Mouse (Mus musculus): Measurements from ENCODE around the gene Thnsl2. TPM values are rescaled to one million over a fixed set of nuclear protein-coding genes. Genes with fewer than 3 reads are reported as not detected.

Thnsl2 gene
- polyA plus RNA-seq (2014; fragmentation: Nextera tagmentation; extraction: Ambion mirVana): 21.4 and 25.7 TPM in 2 replicates

DNA sequence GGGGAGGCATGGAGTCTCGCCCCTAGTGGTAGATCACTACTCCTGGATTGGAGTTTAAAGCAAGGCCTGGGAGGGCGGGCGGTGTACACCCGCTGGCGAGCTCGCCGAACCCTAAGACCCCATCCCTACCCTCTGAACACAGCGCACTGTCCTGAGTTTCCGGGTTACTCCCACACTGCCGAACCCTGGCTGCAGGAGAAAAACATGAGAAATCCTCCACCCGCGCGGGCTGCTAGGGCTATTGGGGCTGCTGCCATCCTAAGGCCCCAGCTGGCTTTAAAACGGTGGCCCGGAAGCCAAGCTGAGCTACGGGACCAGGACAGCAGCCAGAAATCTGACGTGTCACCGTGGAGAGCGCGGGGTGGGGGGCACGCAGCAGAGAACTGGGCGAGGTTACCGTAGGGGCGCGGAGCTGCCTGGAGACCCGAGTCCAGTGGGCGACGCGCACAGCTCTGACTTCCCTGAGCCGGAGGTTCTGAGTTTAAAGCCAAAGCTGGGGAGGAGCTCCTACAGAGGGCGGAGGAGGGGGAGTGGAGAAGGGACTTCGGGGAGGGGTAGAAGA is at the start of gene Thnsl2:
TSS of gene Thnsl2 (minus strand) at position 546 of the 562 bp plus-strand sequence.
- no peaks in the 10 kb centered on the region; the same call in 1 of the 2 replicates for H3K9me3 ChIP-seq (ENCODE audit: control insufficient read depth, low read length)
- H3K9ac ChIP-seq (ENCODE audit: low read depth, low read length): peak within 1 kb of the TSS; percentile 71
- peak within 1 kb of the TSS; percentile 63 for H3K4me3 ChIP-seq (ENCODE audit: low read length)
- no peaks in the 10 kb centered on the region for H3K36me3 ChIP-seq (ENCODE audit: control insufficient read depth, insufficient read depth, low read length)
- peak; percentile 91 for ATAC-seq (ENCODE audit: low FRiP score, low TSS enrichment)
- peaks cover 12% of the 10 kb centered on the region for H3K4me1 ChIP-seq (ENCODE audit: control insufficient read depth, insufficient read depth, low read length)
- H3K27me3 ChIP-seq (ENCODE audit: control insufficient read depth, insufficient read depth, low read length): no peaks in the 10 kb centered on the region
- WGBS: under 1% methylated on average over 32 of the region's 32 CpGs
- H3K27ac ChIP-seq (ENCODE audit: low read depth, low read length): peak within 1 kb of the TSS; percentile 87
- peak within 1 kb of the TSS; percentile 85 for H3K4me2 ChIP-seq (replicated peaks; ENCODE audit: low read depth, low read length)

DNA sequence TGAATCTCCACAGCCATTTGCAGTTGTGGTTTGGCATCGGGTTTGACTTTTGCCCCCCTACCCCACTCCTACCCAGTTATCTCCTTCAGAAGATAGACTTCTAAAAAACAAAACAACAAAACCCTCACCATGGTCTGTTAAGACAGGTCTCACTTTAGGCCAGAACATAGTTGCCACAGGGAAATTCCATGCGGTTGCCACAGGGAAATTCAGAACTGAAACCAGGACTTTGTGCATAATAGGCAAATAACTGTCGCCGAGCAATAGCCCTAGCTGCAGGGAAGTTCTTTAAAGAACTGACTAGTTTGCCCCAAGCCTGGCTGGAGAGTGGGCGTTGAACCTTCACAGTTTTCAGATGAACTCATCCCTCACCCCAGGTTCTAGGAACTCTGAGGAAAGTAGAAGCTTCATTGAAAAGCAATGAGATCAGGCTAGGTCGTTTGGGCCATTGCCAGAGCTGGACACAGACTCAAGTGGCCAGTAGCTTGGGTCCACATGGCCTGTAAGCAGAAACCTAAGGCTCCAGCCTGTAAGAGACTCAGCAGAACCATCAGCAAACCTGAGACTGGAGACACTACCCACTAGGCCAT is 49.0 kb upstream of the Thnsl2 start:
- Histone ChIP-seq H3K4me2 (replicated peaks; ENCODE audit: low read depth, low read length) (no peak overlapping the region), H3K4me3 (ENCODE audit: low read length) (no peak overlapping the region), H3K36me3 (ENCODE audit: control insufficient read depth, insufficient read depth, low read length) (no peaks in the 10 kb centered on the region), H3K4me1 (ENCODE audit: control insufficient read depth, insufficient read depth, low read length) (no peaks in the 10 kb centered on the region), H3K9ac (ENCODE audit: low read depth, low read length) (no peak overlapping the region), H3K27me3 (ENCODE audit: control insufficient read depth, insufficient read depth, low read length) (no peaks in the 10 kb centered on the region), H3K27ac (ENCODE audit: low read depth, low read length) (no peak overlapping the region), H3K9me3 (ENCODE audit: control insufficient read depth, low read length) (no peaks in the 10 kb centered on the region)
- 81% methylated on average over 6 of the region's 6 CpGs for WGBS
- no peak for ATAC-seq (ENCODE audit: low FRiP score, low TSS enrichment)

DNA sequence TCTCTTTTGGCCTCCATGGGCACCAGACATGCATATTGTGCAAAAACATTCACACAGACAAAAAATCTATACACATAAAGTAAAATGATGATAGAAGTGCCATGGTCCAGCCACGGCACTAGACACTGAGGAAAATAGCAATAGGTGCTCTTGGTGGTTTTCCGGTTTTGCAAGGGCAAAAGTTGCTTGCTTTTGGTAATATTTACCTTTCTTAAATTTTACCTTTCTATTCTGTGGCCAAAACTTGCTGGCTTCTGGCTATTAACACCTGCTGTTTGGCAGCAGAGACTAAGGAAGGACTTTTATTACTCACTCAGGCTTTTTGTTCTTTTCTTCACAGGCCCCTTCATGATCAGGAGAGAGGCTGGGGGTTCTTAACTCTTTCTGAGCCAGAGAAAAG is 46.3 kb upstream of the Thnsl2 start:
- 78% methylated on average over 2 of the region's 2 CpGs for WGBS
- Histone ChIP-seq H3K4me3 (ENCODE audit: low read length) (no peak overlapping the region), H3K9me3 (ENCODE audit: control insufficient read depth, low read length) (no peaks in the 10 kb centered on the region), H3K36me3 (ENCODE audit: control insufficient read depth, insufficient read depth, low read length) (no peaks in the 10 kb centered on the region), H3K27ac (ENCODE audit: low read depth, low read length) (no peak overlapping the region), H3K27me3 (ENCODE audit: control insufficient read depth, insufficient read depth, low read length) (no peaks in the 10 kb centered on the region), H3K4me1 (ENCODE audit: control insufficient read depth, insufficient read depth, low read length) (no peaks in the 10 kb centered on the region), H3K4me2 (replicated peaks; ENCODE audit: low read depth, low read length) (no peak overlapping the region), H3K9ac (ENCODE audit: low read depth, low read length) (no peak overlapping the region)
- ATAC-seq (ENCODE audit: low FRiP score, low TSS enrichment): no peak

DNA sequence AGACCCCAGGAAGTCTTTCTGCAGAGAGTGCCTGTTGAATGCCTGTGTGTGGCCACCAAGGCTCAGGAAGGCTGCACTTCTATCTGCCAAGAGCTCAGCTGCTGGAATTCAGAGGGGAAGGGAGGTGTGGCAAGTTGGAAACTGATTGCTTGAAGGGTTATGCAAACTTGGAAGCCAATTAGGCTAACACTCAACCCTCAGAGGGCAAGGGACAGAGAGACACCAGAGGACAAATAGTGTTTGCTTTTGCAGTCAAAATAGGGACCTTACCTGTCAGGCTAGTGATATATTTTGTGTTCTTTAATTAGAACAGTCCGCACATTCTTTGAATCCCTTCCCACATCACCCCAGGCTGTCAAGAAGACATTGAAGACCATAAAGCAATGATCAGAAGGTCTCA is 45.3 kb upstream of the Thnsl2 start:
- WGBS: 4% methylated on average over 1 of the region's 1 CpGs
- ATAC-seq (ENCODE audit: low FRiP score, low TSS enrichment): no peak
- no peak overlapping the region for H3K27ac ChIP-seq (ENCODE audit: low read depth, low read length)
- no peak overlapping the region for H3K4me3 ChIP-seq (ENCODE audit: low read length)
- H3K27me3 ChIP-seq (ENCODE audit: control insufficient read depth, insufficient read depth, low read length): no peaks in the 10 kb centered on the region
- H3K4me2 ChIP-seq (replicated peaks; ENCODE audit: low read depth, low read length): no peak overlapping the region
- H3K36me3 ChIP-seq (ENCODE audit: control insufficient read depth, insufficient read depth, low read length): no peaks in the 10 kb centered on the region
- no peaks in the 10 kb centered on the region for H3K4me1 ChIP-seq (ENCODE audit: control insufficient read depth, insufficient read depth, low read length)
- H3K9ac ChIP-seq (ENCODE audit: low read depth, low read length): no peak overlapping the region
- no peaks in the 10 kb centered on the region for H3K9me3 ChIP-seq (ENCODE audit: control insufficient read depth, low read length)

DNA sequence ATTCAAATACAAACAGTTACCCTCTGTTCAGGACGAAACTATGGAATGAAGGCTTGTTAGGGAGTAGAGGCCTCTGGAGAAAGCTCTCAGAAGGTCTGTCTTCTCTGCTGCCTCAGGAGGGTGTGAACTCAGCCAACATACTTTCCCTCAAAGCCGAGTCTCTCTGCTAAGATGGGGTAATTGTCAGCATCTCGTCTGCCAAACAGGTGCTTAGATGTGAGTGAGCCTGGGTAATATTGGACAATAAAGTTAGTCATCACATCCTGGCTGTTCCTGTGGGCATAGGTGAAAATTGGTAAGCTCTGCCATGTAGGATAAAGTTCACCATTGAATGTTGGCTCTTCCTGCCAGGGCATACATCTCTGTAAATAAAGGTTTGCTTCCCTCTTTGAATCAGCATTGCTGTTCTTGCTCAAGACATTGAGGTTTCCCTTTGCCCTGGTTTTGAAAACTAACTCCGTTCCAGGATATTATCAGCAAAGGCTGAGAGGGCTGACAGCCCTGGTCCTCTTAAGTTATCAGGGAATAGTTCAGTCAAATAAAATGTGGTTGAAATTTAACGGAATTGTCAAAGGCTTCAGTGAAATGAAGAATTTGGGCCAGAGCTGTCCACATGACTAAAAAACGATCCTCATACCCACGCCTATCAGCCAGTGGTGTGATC is 40.8 kb upstream of the Thnsl2 start:
- H3K27ac ChIP-seq (ENCODE audit: low read depth, low read length): no peak overlapping the region
- no peak overlapping the region for H3K4me3 ChIP-seq (ENCODE audit: low read length)
- no peak for ATAC-seq (ENCODE audit: low FRiP score, low TSS enrichment)
- H3K4me1 ChIP-seq (ENCODE audit: control insufficient read depth, insufficient read depth, low read length): no peaks in the 10 kb centered on the region
- 84% methylated on average over 7 of the region's 7 CpGs for WGBS
- H3K9ac ChIP-seq (ENCODE audit: low read depth, low read length): no peak overlapping the region
- no peaks in the 10 kb centered on the region for H3K9me3 ChIP-seq (ENCODE audit: control insufficient read depth, low read length)
- no peak overlapping the region for H3K4me2 ChIP-seq (replicated peaks; ENCODE audit: low read depth, low read length)
- H3K27me3 ChIP-seq (ENCODE audit: control insufficient read depth, insufficient read depth, low read length): no peaks in the 10 kb centered on the region
- H3K36me3 ChIP-seq (ENCODE audit: control insufficient read depth, insufficient read depth, low read length): no peaks in the 10 kb centered on the region

GRCm38 (mm10) chr6:71180596-71180995 is 36.4 kb upstream of the Thnsl2 start:
- Histone ChIP-seq H3K9ac (ENCODE audit: low read depth, low read length) (no peak overlapping the region), H3K4me2 (replicated peaks; ENCODE audit: low read depth, low read length) (no peak overlapping the region), H3K4me1 (ENCODE audit: control insufficient read depth, insufficient read depth, low read length) (no peaks in the 10 kb centered on the region), H3K27ac (ENCODE audit: low read depth, low read length) (no peak overlapping the region), H3K27me3 (ENCODE audit: control insufficient read depth, insufficient read depth, low read length) (no peaks in the 10 kb centered on the region), H3K9me3 (ENCODE audit: control insufficient read depth, low read length) (no peaks in the 10 kb centered on the region), H3K4me3 (ENCODE audit: low read length) (no peak overlapping the region), H3K36me3 (ENCODE audit: control insufficient read depth, insufficient read depth, low read length) (no peaks in the 10 kb centered on the region)
- 85% methylated on average over 1 of the region's 1 CpGs for WGBS
- no peak for ATAC-seq (ENCODE audit: low FRiP score, low TSS enrichment)

GRCm38 (mm10) chr6:71172812-71173580 is 28.8 kb upstream of the Thnsl2 start:
- no peak for ATAC-seq (ENCODE audit: low FRiP score, low TSS enrichment)
- Histone ChIP-seq H3K9ac (ENCODE audit: low read depth, low read length) (no peak overlapping the region), H3K27me3 (ENCODE audit: control insufficient read depth, insufficient read depth, low read length) (no peaks in the 10 kb centered on the region), H3K4me1 (ENCODE audit: control insufficient read depth, insufficient read depth, low read length) (no peaks in the 10 kb centered on the region), H3K9me3 (ENCODE audit: control insufficient read depth, low read length) (no peaks in the 10 kb centered on the region), H3K4me2 (replicated peaks; ENCODE audit: low read depth, low read length) (no peak overlapping the region), H3K27ac (ENCODE audit: low read depth, low read length) (no peak overlapping the region), H3K4me3 (ENCODE audit: low read length) (no peak overlapping the region), H3K36me3 (ENCODE audit: control insufficient read depth, insufficient read depth, low read length) (no peaks in the 10 kb centered on the region)
- 83% methylated on average over 10 of the region's 10 CpGs for WGBS

- Histone ChIP-seq H3K27me3 (ENCODE audit: control insufficient read depth, insufficient read depth, low read length) (no peaks in the 10 kb centered on the region), H3K27ac (ENCODE audit: low read depth, low read length) (no peak overlapping the region), H3K4me2 (replicated peaks; ENCODE audit: low read depth, low read length) (no peak overlapping the region), H3K4me1 (ENCODE audit: control insufficient read depth, insufficient read depth, low read length) (no peaks in the 10 kb centered on the region), H3K9ac (ENCODE audit: low read depth, low read length) (no peak overlapping the region), H3K4me3 (ENCODE audit: low read length) (no peak overlapping the region), H3K9me3 (ENCODE audit: control insufficient read depth, low read length) (no peaks in the 10 kb centered on the region), H3K36me3 (ENCODE audit: control insufficient read depth, insufficient read depth, low read length) (no peaks in the 10 kb centered on the region)
- ATAC-seq (ENCODE audit: low FRiP score, low TSS enrichment): no peak
- WGBS: 42% methylated on average over 6 of the region's 6 CpGs
These were observed 22.4 kb upstream of the Thnsl2 start for GRCm38 (mm10) chr6:71166551-71167169.
